Mouse (Mus musculus) frontal cortex, adult 2 months (tissue): ENCODE data around the gene Pou2f1. TPM values are rescaled to one million over a fixed set of nuclear protein-coding genes. Genes with fewer than 3 reads are reported as not detected.

Source experiments
- DNase-seq, 2 experiments: peaks; one replicate each; pipeline ENCODE4 v3.0.0; 2022; ENCODE audit warnings: low spot score in 1 of 2; ENCODE audit errors: extremely low spot score in 1 of 2
- polyA plus RNA-seq: library from polyadenylated mRNA; depleted of rRNA; stranded (reverse); fragments of >200 nt; gene quantifications from 2 replicates; pipeline ENCODE4 v1.2.3, GENCODE M21; 2012

Pou2f1 gene
- polyA plus RNA-seq, 1 experiment: 9.2 TPM

DNA sequence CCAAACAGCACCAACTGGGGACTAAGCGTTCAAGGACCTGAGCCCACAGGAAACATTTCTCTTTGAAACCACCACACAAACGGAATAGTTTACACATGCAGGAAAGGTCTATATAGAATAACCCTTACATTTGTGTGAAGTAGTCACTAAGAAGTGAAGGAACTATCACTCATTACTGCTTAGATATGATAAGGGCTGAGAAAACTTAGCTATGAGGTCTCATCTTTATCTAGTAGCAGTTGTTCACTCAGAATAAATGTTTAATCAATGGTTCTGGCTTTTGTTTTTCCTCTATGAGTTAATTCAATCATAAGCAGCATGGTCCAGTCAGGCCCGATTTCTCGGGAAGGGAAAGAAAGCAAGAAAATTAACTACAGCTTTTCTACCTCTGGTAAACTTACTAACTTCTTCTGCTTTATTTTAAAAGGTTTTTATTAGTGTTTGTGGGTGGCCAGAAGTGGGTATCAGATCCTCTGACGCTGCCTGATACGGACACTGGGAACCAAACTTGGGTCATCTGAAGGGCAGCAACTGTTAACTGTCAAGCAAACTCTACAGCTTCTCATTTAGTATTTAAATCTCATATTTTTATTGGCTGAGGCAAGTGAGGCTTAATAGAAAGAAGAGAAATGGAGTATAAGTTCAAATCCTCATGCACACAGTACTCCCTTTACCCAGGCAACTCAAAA is 40.7 kb downstream of the Pou2f1 start:
- DNase-seq: no peak

DNA sequence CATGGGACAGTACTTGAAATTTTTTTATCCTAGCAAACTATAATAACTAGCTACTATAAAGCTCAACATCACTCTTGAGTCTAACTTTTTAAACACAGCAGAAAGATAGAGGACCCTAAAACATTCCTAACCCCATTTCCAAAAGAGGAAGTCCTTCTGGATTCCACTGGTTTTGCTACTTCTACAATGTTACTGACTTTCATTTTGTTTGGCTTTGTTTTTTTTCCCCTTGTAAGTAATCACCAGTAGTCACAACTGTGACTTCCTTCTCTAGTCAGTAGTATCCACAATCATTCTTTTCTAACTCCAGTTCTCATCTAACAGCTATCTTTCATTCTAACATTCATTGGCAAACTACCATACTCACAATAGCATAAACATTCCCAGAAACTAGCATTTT is 44.3 kb downstream of the Pou2f1 start:
- no peak for DNase-seq

- DNase-seq: no peak
Observed at GRCm38 (mm10) chr1:165948214-165948813, 54.2 kb downstream of the Pou2f1 start.

GRCm38 (mm10) chr1:165943270-165943669 is 59.2 kb downstream of the Pou2f1 start:
- no peak for DNase-seq

DNA sequence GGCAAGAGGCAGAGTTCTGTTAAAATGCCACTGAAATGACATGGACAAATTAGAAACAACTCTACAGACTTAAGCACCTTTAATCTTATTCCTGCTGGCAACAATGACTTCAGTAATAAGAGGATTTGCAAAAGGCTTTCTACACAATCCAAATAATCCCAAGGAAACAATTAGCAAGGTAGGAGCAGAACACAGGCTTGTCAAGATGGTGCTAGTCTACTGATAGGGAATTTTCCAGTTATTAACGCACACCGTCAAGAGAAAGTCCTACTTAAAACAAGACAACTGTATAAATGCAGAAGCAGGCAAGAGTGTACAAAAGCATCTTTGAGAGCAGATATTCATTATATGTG is 67.0 kb downstream of the Pou2f1 start:
- DNase-seq: no peak

DNA sequence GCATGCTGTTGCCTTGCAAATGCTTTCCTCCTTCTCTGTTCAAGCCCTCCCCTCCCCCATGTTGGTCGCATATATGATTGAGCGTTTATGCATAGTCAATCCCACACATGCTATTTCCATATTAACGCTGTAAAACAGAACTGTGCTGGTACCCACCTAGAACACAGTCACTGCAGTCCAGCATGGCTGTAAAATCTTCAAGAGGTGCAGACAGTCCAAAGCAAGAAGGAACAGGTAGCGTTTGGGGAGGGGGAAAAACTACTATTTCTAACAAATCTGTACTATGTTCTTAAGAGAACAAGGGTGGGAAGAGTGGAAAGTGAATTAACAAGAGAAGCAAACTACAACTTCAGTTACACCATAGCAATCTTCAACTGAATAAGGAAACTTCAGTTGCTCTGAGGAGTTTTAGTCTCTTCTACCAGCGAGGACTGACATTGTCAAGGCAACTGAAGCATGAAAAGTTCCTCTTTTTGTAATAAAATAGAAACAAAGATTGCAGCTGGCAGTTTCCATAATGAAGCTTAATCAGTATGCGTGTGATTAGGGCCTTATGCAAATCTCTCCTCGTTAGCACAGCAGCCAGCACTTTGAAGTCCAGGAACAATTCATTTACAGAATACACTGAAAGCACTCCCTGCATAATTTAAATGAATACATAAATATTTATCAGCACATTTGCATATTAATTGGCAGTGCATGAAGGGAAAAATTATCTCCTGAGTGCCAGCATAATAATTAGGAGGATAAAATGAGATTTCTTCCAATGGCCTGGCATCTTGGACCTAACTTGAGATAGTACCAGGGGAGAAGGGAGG is 67.6 kb downstream of the Pou2f1 start:
- DNase-seq: peak; percentile 39 to 66

DNA sequence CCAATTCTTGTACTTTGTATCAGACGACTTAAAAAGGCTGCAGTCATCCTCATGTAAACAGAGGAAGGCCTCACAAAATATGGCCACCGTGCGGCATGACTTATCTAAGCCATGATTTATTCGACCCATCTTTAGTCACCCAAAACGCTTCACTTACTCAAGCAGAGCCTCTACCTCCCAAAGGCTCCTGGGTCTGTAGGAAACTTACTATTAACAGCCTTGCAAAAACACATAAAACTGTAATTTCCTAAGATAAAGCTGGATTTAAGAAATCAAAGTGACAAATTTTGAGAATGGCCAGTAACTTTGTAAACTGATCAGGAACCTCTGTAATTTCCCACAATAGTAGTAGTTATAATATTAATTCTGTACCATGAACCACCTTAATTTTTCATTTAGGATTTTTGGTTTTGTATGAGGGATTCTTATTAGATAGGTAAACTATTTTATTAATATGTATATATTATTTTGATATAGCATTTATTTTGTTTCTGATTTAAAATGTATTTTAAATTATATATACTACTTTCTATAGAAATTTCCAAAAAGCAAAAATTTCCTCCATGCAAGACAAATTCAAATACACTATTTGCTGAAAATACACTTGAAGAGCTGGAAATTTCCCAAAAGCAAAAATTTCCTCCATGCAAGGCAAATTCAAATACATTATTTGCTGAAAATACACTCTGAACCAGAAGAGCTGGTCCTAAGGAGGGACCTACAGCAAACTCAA is 68.4 kb downstream of the Pou2f1 start:
- no peak for DNase-seq

- DNase-seq: no peak
Observed at GRCm38 (mm10) chr1:165932842-165933241, 69.6 kb downstream of the Pou2f1 start.

DNA sequence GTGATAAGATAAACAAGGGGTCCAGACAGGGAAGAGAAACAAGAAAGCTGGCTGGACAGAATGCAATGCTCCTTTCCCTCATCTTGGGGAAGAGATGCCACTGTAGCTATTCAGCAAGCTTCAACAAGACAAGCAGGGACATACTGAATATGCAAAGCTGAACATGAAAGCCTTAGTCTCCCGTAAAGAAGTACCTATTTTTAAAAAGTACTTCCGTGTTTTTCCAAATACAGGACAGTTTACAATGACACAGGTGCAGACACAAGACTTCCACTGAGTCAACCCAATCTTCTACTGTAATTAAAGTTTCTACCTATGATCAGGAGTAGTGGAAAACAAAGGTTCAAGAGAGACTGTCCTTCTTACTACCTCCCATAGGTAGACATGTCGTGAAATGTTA is 72.0 kb downstream of the Pou2f1 start:
- no peak for DNase-seq

DNA sequence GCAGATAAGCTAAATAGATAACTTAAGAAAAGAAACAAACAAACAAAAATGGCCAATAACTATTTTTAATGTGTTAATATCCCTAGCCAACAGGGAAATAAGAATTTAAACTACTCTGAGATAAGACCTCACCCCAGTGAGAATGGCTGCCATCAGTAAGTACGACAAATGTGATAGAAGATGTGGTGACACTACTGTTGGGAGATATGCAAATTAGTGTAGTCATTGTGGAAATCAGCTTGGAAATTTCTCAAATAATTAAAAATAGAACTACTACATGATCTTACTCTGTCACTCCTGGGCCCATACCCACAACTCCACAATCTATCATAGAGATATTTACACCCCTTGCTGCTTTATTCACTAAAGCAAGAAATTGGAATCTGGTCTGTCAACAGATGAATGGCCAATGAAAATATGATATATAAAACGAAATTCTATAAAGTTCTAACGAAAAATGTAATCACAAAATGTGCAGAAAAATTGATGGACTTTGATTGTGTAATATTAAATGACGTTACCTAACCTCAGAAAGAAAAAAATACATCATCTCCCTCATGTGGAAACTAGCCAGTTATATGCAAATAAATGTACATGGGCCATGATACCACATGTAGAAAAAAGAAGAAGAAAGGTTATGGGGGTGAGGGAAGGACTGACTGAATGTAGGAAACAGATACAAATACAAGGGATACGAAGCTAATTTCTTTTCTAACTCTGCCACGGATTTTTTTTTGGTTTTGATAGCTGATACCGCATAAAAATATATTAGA is 74.8 kb downstream of the Pou2f1 start:
- DNase-seq: no peak

- DNase-seq: no peak
Observed at GRCm38 (mm10) chr1:165925207-165925606, 77.3 kb downstream of the Pou2f1 start.

GRCm38 (mm10) chr1:165922488-165922887 is 80.0 kb downstream of the Pou2f1 start:
- no peak for DNase-seq

DNA sequence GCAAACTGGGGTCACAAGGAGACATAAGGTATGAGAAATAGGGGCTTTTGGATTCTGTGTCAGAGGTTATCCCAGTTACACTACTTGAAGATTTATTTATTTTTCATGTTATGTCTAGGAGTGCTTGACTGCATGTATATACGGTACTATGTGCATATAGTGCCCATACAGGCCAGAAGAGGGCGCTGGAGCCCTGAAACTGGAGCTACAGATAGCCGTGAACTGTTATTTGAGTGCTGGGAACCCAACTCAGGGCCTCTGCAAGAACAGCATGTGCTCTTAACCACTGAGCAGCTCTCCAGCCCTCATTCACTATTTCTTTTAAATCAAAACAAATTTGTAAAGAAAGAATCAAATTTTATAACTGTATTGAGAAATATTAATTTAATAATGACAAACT is 81.5 kb downstream of the Pou2f1 start:
- no peak for DNase-seq

DNA sequence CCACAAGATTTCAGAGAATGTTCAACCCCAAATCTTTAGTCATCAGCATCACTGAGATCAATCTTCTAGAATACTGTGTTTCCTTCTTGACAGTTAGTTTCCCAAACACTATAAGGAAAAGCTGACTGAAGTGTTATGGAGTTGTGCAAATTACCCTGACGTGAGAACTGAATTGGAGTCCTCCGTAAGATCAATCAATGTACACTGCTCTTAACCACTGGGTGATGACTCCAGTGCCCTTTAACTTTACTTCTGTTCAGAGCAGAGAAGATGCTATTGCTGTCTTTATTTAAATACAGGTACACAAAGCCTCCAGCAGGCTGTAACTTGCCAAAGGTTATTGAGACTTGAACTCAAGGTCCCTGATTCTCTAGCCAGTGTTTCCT is 88.1 kb downstream of the Pou2f1 start:
- DNase-seq: no peak

GRCm38 (mm10) chr1:165913720-165914415 is 88.6 kb downstream of the Pou2f1 start:
- DNase-seq: peak in 1 of 2 experiments; percentile 11

DNA sequence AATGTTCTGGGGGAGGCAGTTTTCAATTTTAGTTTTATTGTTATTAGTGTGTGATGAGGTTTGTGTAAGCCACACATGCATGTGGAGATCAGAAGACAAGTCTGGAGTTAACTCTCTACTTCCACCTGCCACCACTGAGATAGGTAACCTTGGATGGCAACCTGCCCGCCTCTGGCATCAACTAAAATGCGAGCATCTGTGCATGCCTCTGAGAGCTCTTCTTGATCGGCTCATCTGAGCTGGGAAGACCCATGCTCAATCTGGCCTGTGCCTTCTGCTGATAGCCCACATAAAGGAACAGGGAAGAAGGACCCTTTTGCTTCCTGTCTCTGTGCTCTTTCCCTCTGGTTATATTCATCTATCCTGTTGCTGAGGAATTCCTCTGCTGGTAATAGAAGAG is 93.0 kb downstream of the Pou2f1 start:
- DNase-seq: no peak

GRCm38 (mm10) chr1:165908806-165909205 is 93.7 kb downstream of the Pou2f1 start:
- no peak for DNase-seq

- no peak for DNase-seq
Observed at GRCm38 (mm10) chr1:165908153-165908552, 94.3 kb downstream of the Pou2f1 start.

DNA sequence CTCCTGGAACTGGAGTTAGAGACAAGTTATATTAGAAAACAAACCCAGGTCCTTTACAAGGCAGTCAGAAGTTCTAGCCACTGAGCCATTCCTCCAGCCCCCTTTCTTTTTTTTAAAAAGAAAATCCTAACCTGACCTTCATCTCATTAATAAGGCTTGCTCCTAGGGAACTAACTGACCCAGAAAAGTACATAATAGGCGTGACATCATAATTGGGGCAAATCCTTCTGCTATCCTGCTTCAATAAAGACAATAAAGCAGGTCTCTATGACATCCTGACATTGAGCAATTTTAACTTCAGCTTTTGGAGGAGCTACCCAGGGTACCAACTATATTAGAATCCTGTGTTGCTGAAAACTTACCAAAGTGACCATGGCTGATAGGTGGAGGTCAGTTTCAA is 98.9 kb downstream of the Pou2f1 start:
- DNase-seq: no peak

DNA sequence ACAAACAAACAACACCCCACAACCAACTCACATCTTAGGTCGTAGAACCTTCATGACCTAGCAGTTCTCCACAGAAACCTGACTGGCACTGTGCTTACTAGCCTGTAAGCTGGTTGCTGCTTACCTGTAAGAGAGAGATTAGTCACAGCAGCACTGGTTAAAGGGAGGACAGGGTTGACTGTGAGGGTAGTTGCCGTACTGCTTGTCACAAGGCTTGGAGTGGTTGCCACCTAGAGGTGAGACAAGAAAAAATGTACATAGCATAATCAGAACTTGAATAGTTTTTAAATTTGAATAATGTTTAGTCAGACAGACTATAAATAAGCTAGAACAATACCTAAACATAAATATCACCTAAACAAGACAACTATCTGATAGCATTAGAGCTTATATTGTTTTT is 110.8 kb downstream of the Pou2f1 start:
- DNase-seq: no peak
